Mouse (Mus musculus) heart, embryonic 15.5 days (tissue): ENCODE measurements around the gene Plpp3. TPM values are rescaled to one million over a fixed set of nuclear protein-coding genes. Genes with fewer than 3 reads are reported as not detected.

Experiments
- ATAC-seq: fragments of 200-750 bp; cut with Nextera tagmentation; replicated peaks from 2 replicates; pipeline ENCODE4 v1.8.0; 2017; ENCODE audit warnings: low read depth, moderate TSS enrichment; ENCODE audit not compliant: insufficient number of reproducible peaks, insufficient read depth, low FRiP score
- H3K27ac ChIP-seq: fragments of 300-500 bp; sonication (generic); 2 replicates; pipeline ENCODE4 v1.5.1; 2015; ENCODE audit warnings: mild to moderate bottlenecking, inconsistent platforms
- H3K27me3 ChIP-seq: fragments of 300-500 bp; sonication (generic); 2 replicates; pipeline ENCODE4 v1.6.1; 2015; ENCODE audit warnings: inconsistent platforms
- H3K36me3 ChIP-seq: fragments of 300-500 bp; sonication (generic); 2 replicates; pipeline ENCODE4 v1.6.1; 2015; ENCODE audit warnings: mild to moderate bottlenecking, inconsistent platforms
- H3K4me1 ChIP-seq: fragments of 300-500 bp; sonication (generic); replicated peaks from 2 replicates; pipeline ENCODE4 v1.6.1; 2015; ENCODE audit warnings: inconsistent platforms
- H3K4me2 ChIP-seq: fragments of 300-500 bp; sonication (generic); 2 replicates; pipeline ENCODE4 v1.6.1; 2015; ENCODE audit warnings: inconsistent platforms, mild to moderate bottlenecking, moderate library complexity
- H3K4me3 ChIP-seq: fragments of 300-500 bp; sonication (generic); 2 replicates; pipeline ENCODE4 v1.5.1; 2015; ENCODE audit warnings: mild to moderate bottlenecking, inconsistent platforms
- H3K9ac ChIP-seq: fragments of 300-500 bp; sonication (generic); 2 replicates; pipeline ENCODE4 v1.6.1; 2015; ENCODE audit warnings: mild to moderate bottlenecking, inconsistent platforms
- H3K9me3 ChIP-seq: fragments of 300-500 bp; sonication (generic); replicated peaks from 2 replicates; pipeline ENCODE4 v1.6.1; 2016; ENCODE audit warnings: inconsistent platforms
- WGBS: fragments of 180-500 bp; shearing (Covaris S2); methylation state at CpG from one replicate; pipeline ENCODE4 v1.1.7; 2015; ENCODE audit warnings: mixed read lengths; 5-methylcytosine and 5-hydroxymethylcytosine counted together
- polyA plus RNA-seq: library from polyadenylated mRNA; unstranded; fragments of >200 nt; fragmentation: Nextera tagmentation; extraction: Ambion mirVana; gene quantifications from 2 replicates; pipeline ENCODE4 v1.2.1, GENCODE M21; 2015

Gene Plpp3
- polyA plus RNA-seq, 1 experiment from 2014 or later, result 35.0 TPM

- H3K9me3 ChIP-seq, result no peaks in the 10 kb centered on the region
- peaks cover 17% of the 10 kb centered on the region for H3K4me1 ChIP-seq
- H3K4me2 ChIP-seq, result no peak overlapping the region
- H3K9ac ChIP-seq, result no peak overlapping the region
- no peak for ATAC-seq
- no peaks in the 10 kb centered on the region for H3K36me3 ChIP-seq
- WGBS, result 69% methylated on average over 1 of the region's 1 CpGs
- no peak overlapping the region for H3K4me3 ChIP-seq
- no peak overlapping the region for H3K27ac ChIP-seq
- no peaks in the 10 kb centered on the region for H3K27me3 ChIP-seq
Observed at GRCm38 (mm10) chr4:105248161-105248560, 91.0 kb downstream of the Plpp3 start.

DNA sequence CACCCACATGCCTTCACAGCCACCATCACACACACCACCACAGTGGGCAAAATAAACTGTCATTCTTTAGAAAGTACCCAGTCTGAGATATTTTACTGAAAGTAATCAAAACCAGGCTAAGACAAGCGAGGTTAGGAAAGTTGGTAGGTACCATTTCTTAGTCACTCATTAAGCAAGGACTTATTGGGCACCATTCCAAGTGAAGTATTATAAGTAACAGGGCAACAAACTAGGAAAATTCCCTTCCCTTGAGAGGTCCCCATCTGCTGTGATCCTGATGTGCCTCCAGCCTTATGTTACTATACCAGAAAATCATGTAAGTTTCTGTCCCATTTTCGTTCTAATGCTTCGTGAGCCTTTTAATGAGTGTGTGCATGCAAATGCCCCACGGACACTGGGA is 92.1 kb downstream of the Plpp3 start:
- WGBS, result 76% methylated on average over 4 of the region's 4 CpGs
- Histone ChIP-seq H3K4me1 (peaks cover 23% of the 10 kb centered on the region), H3K9ac (no peak overlapping the region), H3K27ac (no peak overlapping the region), H3K4me2 (no peak overlapping the region), H3K9me3 (no peaks in the 10 kb centered on the region), H3K4me3 (no peak overlapping the region), H3K36me3 (no peaks in the 10 kb centered on the region), H3K27me3 (no peaks in the 10 kb centered on the region)
- no peak for ATAC-seq

DNA sequence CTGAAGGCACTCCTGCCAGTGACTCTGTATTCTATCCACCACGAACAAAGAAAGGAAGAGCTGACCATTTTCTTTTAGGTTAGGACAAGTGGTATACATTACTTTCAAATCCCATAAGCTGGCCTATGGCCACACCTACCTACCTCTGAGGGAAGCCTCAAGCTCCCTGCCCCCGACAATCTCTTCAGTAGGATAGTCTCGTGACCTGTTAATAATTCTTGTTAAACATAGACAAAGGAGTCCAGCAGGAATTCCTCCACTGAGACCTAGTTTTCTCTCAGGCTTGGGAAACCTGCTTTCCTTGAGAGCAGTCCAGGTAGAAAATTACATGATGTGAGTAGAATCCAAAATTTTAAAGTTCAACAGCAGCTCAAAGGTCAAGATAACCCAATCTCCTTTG is 93.8 kb downstream of the Plpp3 start:
- Histone ChIP-seq H3K27me3 (no peaks in the 10 kb centered on the region), H3K9me3 (no peaks in the 10 kb centered on the region), H3K4me3 (no peak overlapping the region), H3K4me1 (peaks cover 12% of the 10 kb centered on the region), H3K4me2 (no peak overlapping the region), H3K27ac (no peak overlapping the region), H3K9ac (no peak overlapping the region), H3K36me3 (no peaks in the 10 kb centered on the region)
- no peak for ATAC-seq
- WGBS, result 74% methylated on average over 3 of the region's 3 CpGs

GRCm38 (mm10) chr4:105252044-105252443 is 94.9 kb downstream of the Plpp3 start:
- Histone ChIP-seq H3K27ac (no peak overlapping the region), H3K4me1 (peaks cover 12% of the 10 kb centered on the region), H3K4me3 (no peak overlapping the region), H3K9ac (no peak overlapping the region), H3K27me3 (no peaks in the 10 kb centered on the region), H3K36me3 (no peaks in the 10 kb centered on the region), H3K4me2 (no peak overlapping the region), H3K9me3 (no peaks in the 10 kb centered on the region)
- ATAC-seq, result no peak
- 77% methylated on average over 3 of the region's 3 CpGs for WGBS

GRCm38 (mm10) chr4:105252571-105253200 is 95.5 kb downstream of the Plpp3 start:
- H3K36me3 ChIP-seq, result no peaks in the 10 kb centered on the region
- peaks cover 12% of the 10 kb centered on the region for H3K4me1 ChIP-seq
- H3K27me3 ChIP-seq, result no peaks in the 10 kb centered on the region
- no peak for ATAC-seq
- no peak overlapping the region for H3K27ac ChIP-seq
- no peaks in the 10 kb centered on the region for H3K9me3 ChIP-seq
- 45% methylated on average over 5 of the region's 5 CpGs for WGBS
- no peak overlapping the region for H3K4me3 ChIP-seq
- H3K4me2 ChIP-seq, result no peak overlapping the region
- no peak overlapping the region for H3K9ac ChIP-seq

DNA sequence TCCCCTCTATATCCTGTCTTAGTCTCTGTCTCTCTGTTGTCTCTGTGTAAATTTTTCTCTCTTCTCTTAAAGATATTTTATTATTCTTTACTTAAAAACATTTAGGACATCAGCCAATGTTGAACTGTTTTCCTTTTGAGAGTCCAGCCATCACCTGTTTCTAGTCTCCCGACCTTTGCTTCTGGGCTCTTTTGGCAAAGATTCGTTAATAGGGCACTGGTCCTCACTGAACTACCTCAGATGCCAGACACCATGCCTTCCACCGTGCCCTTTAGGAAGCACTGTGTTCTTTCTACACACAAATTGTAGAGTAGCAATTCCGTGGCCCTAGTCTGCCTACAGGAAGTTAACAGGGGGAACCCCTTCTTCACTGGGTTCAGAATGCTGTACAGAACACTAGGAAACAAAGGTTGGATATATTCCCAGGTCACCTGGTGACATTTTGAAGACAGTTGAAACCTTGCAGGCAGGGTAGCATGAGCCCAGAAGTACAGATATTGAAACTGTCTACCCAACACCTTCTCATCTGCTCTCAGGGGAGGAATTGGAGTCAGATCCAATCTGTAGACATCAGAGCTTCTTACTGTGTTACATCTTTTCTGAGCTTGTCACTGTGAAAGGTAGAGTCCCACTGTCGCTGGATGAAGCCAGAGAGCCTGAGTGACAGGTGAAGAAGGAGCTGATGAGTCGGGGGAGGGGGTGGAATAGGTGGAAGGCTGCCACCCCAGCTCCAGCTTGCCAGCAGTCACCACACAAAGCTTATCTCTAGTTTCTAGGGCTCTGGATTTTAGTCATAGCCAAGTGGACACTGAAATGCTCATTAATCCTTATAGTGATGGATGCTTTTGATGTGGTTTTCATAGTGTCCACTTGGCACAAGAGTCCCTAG is 96.5 kb downstream of the Plpp3 start:
- Histone ChIP-seq H3K9me3 (no peaks in the 10 kb centered on the region), H3K36me3 (no peaks in the 10 kb centered on the region), H3K27me3 (no peaks in the 10 kb centered on the region), H3K4me3 (no peak overlapping the region), H3K9ac (no peak overlapping the region), H3K4me1 (peaks cover 12% of the 10 kb centered on the region), H3K27ac (no peak overlapping the region), H3K4me2 (no peak overlapping the region)
- WGBS, result 56% methylated on average over 6 of the region's 6 CpGs
- ATAC-seq, result no peak

- 84% methylated on average over 4 of the region's 4 CpGs for WGBS
- Histone ChIP-seq H3K9me3 (no peaks in the 10 kb centered on the region), H3K4me1 (peaks cover 12% of the 10 kb centered on the region), H3K27me3 (no peaks in the 10 kb centered on the region), H3K4me3 (no peak overlapping the region), H3K9ac (no peak overlapping the region), H3K36me3 (no peaks in the 10 kb centered on the region), H3K27ac (no peak overlapping the region), H3K4me2 (no peak overlapping the region)
- ATAC-seq, result no peak
Observed at GRCm38 (mm10) chr4:105254365-105254764, 97.2 kb downstream of the Plpp3 start.

DNA sequence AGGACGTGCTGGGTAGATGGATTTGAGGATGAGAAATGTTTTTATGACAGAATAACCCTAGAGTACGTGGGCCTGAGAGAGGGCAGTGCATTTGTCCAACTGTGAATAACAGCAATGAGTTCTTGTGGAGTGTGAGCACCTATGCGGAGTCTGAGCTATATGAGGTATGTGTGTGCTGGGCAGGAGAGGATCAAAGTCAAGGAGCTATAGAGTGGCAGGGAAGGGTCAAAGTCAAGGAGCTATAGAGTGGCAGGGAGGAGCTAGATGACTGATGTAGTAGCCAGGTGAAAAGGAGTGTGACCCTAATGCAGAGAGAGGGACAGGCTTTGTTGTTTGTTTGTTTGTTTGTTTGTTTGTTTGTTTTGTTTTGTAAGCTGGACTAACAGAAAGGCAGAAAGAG is 98.0 kb downstream of the Plpp3 start:
- no peaks in the 10 kb centered on the region for H3K36me3 ChIP-seq
- H3K9ac ChIP-seq, result no peak overlapping the region
- H3K27ac ChIP-seq, result no peak overlapping the region
- no peak for ATAC-seq
- no peaks in the 10 kb centered on the region for H3K9me3 ChIP-seq
- no peaks in the 10 kb centered on the region for H3K27me3 ChIP-seq
- H3K4me1 ChIP-seq, result peaks cover 12% of the 10 kb centered on the region
- 80% methylated on average over 3 of the region's 3 CpGs for WGBS
- no peak overlapping the region for H3K4me2 ChIP-seq
- H3K4me3 ChIP-seq, result no peak overlapping the region

GRCm38 (mm10) chr4:105257667-105258560 is 100.8 kb downstream of the Plpp3 start:
- Histone ChIP-seq H3K9me3 (no peaks in the 10 kb centered on the region), H3K4me1 (peaks cover 20% of the 10 kb centered on the region), H3K36me3 (no peaks in the 10 kb centered on the region), H3K27ac (no peak overlapping the region), H3K27me3 (no peaks in the 10 kb centered on the region), H3K9ac (no peak overlapping the region), H3K4me2 (no peak overlapping the region), H3K4me3 (no peak overlapping the region)
- ATAC-seq, result no peak
- WGBS, result 68% methylated on average over 11 of the region's 11 CpGs

DNA sequence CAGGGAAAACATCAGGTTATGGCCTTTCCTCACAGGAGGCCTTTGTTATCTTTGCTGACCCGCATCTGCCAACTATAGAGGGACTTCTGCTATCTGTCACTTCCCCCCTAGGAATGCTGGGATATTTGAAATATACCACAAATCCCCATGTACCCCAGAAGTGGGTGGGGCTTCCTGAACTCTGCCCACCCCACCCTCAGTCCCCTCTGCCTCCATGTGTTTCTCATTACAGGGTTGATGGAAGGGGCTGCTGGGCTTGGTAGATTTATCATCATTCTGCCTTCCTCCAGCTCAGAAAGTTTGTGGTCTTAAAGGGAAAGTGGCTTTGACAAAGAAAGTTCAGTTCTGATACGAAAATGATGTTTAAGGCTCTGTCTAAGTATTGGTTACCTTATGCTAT is 103.2 kb downstream of the Plpp3 start:
- 57% methylated on average over 2 of the region's 2 CpGs for WGBS

More for the DNA sequence above, 103.2 kb downstream of the Plpp3 start:
- Histone ChIP-seq H3K4me3 (no peak overlapping the region), H3K9ac (no peak overlapping the region), H3K4me1 (peaks cover 11% of the 10 kb centered on the region; the same call in 1 of the 2 replicates), H3K36me3 (no peaks in the 10 kb centered on the region), H3K9me3 (no peaks in the 10 kb centered on the region), H3K4me2 (no peak overlapping the region), H3K27ac (no peak overlapping the region), H3K27me3 (no peaks in the 10 kb centered on the region)
- ATAC-seq, result no peak
